Mouse (Mus musculus) midbrain, embryonic 11.5 days (tissue): Measurements from ENCODE around the gene Hist2h2bb. TPM values are rescaled to one million over a fixed set of nuclear protein-coding genes. Genes with fewer than 3 reads are reported as not detected.
"Not testable (repeated sequence)": the region's sequence is repeated elsewhere in the genome, so short reads cannot be mapped to it uniquely, and the experiment has no call there.

Experiments
- ATAC-seq: fragments of 200-750 bp; cut with Nextera tagmentation; 2 replicates; pipeline ENCODE4 v1.8.0; 2017; ENCODE audit warnings: moderate TSS enrichment, moderate library complexity; ENCODE audit not compliant: low FRiP score
- DNase-seq: peaks from one replicate; pipeline ENCODE4 v3.0.0; 2015; ENCODE audit warnings: low spot score; ENCODE audit errors: missing footprints
- H3K27ac ChIP-seq: fragments of 300-500 bp; sonication (generic); 2 replicates; pipeline ENCODE4 v1.5.1; 2014; ENCODE audit warnings: low read depth, low read length
- H3K27me3 ChIP-seq: fragments of 300-500 bp; sonication (generic); 2 replicates; pipeline ENCODE4 v1.6.1; 2014; ENCODE audit warnings: mild to moderate bottlenecking, low read length, moderate library complexity, mixed read lengths; ENCODE audit not compliant: control insufficient read depth, insufficient read depth
- H3K36me3 ChIP-seq: fragments of 300-500 bp; sonication (generic); 2 replicates; pipeline ENCODE4 v1.6.1; 2014; ENCODE audit warnings: mild to moderate bottlenecking, low read length, moderate library complexity, mixed read lengths; ENCODE audit not compliant: control insufficient read depth, insufficient read depth
- H3K4me1 ChIP-seq: fragments of 300-500 bp; sonication (generic); 2 replicates; pipeline ENCODE4 v1.6.1; 2014; ENCODE audit warnings: low read length; ENCODE audit not compliant: control insufficient read depth, insufficient read depth
- H3K4me2 ChIP-seq: fragments of 300-500 bp; sonication (generic); 2 replicates; pipeline ENCODE4 v1.6.1; 2014; ENCODE audit warnings: mild to moderate bottlenecking, moderate library complexity
- H3K4me3 ChIP-seq: fragments of 300-500 bp; sonication (generic); 2 replicates; pipeline ENCODE4 v1.5.1; 2014; ENCODE audit warnings: low read depth, low read length
- H3K9ac ChIP-seq: fragments of 300-500 bp; sonication (generic); 2 replicates; pipeline ENCODE4 v1.6.1; 2014; ENCODE audit warnings: low read length
- H3K9me3 ChIP-seq: fragments of 300-500 bp; sonication (generic); 2 replicates; pipeline ENCODE4 v1.6.1; 2016; ENCODE audit warnings: low read length; ENCODE audit not compliant: control insufficient read depth
- WGBS: fragments of 180-500 bp; shearing (Covaris S2); extraction: QIAGEN DNeasy Blood & Tissue Kit; methylation state at CpG from one replicate; pipeline ENCODE4 v1.1.7; 2014; 5-methylcytosine and 5-hydroxymethylcytosine counted together
- polyA plus RNA-seq: library from polyadenylated mRNA; unstranded; fragments of >200 nt; fragmentation: Nextera tagmentation; extraction: Ambion mirVana; gene quantifications from 2 replicates; pipeline ENCODE4 v1.2.1, GENCODE M21; 2014

The Hist2h2bb gene
- polyA plus RNA-seq, 1 experiment from 2014 or later = 26.8 TPM

GRCm38 (mm10) chr3:96268051-96268775, 1.3 kb upstream of the Hist2h2bb start, which contains the start of gene Hist2h3b:
Gene Hist2h3b, plus strand, starts transcription at chr3:96268654.
- Histone ChIP-seq H3K27me3 (no peaks in the 10 kb centered on the region), H3K9ac (peak within 1 kb of the TSS; percentile 81), H3K9me3 (no peaks in the 10 kb centered on the region), H3K4me1 (peaks cover 16% of the 10 kb centered on the region), H3K27ac (peak within 1 kb of the TSS; percentile 97), H3K36me3 (no peaks in the 10 kb centered on the region), H3K4me2 (peak within 1 kb of the TSS; percentile 82), H3K4me3 (peak within 1 kb of the TSS; percentile 40)
- WGBS = 26% methylated on average over 28 of the region's 30 CpGs
- ATAC-seq (peak; percentile 62), DNase-seq (peak; percentile 97)

GRCm38 (mm10) chr3:96268776-96269378, 675 bp upstream of the Hist2h2bb start:
- WGBS = 0% methylated on average over 12 of the region's 44 CpGs
- not testable (repeated sequence) for H3K36me3 ChIP-seq, H3K9me3 ChIP-seq, H3K27me3 ChIP-seq
- Histone ChIP-seq H3K4me3 (peak overlapping the region; percentile 40), H3K27ac (peak overlapping the region; percentile 97), H3K9ac (peak overlapping the region; percentile 81), H3K4me1 (peaks cover 14% of the 10 kb centered on the region), H3K4me2 (peak overlapping the region; percentile 82)
- DNase-seq (peak; percentile 97), ATAC-seq (peak; percentile 62)

- no peak for DNase-seq
- Histone ChIP-seq H3K9me3 (no peaks in the 10 kb centered on the region), H3K36me3 (no peaks in the 10 kb centered on the region), H3K9ac (no peak overlapping the region), H3K4me3 (no peak overlapping the region), H3K27ac (no peak overlapping the region), H3K4me1 (peaks cover 2% of the 10 kb centered on the region), H3K27me3 (no peaks in the 10 kb centered on the region), H3K4me2 (no peak overlapping the region)
- WGBS = 91% methylated on average over 17 of the region's 17 CpGs
- no peak for ATAC-seq
These were observed 4.3 kb downstream of the Hist2h2bb start for GRCm38 (mm10) chr3:96273591-96274465.

GRCm38 (mm10) chr3:96277428-96277799, 7.9 kb downstream of the Hist2h2bb start:
- peak overlapping the region; percentile 36 for H3K4me3 ChIP-seq
- ATAC-seq (no peak), DNase-seq (no peak)
- peaks cover 2% of the 10 kb centered on the region for H3K4me1 ChIP-seq
- H3K9ac ChIP-seq = peak overlapping the region; percentile 61; the same call in 1 of the 2 replicates
- no peak overlapping the region for H3K27ac ChIP-seq
- H3K9me3 ChIP-seq = no peaks in the 10 kb centered on the region
- H3K27me3 ChIP-seq = no peaks in the 10 kb centered on the region; the same call in 1 of the 2 replicates
- 15% methylated on average over 8 of the region's 8 CpGs for WGBS
- H3K4me2 ChIP-seq = peak overlapping the region; percentile 68
- no peaks in the 10 kb centered on the region for H3K36me3 ChIP-seq

GRCm38 (mm10) chr3:96277800-96278624, 8.5 kb downstream of the Hist2h2bb start:
- under 1% methylated on average over 49 of the region's 49 CpGs for WGBS
- no peaks in the 10 kb centered on the region; the same call in 1 of the 2 replicates for H3K27me3 ChIP-seq
- peak; percentile 96 for ATAC-seq
- peak overlapping the region; percentile 68 for H3K4me2 ChIP-seq
- DNase-seq = peak; percentile 99
- H3K4me3 ChIP-seq = peak overlapping the region; percentile 36
- H3K27ac ChIP-seq = peak overlapping the region; percentile 63
- peaks cover 2% of the 10 kb centered on the region for H3K4me1 ChIP-seq
- H3K36me3 ChIP-seq = no peaks in the 10 kb centered on the region
- H3K9me3 ChIP-seq = no peaks in the 10 kb centered on the region
- H3K9ac ChIP-seq = peak overlapping the region; percentile 63

DNA sequence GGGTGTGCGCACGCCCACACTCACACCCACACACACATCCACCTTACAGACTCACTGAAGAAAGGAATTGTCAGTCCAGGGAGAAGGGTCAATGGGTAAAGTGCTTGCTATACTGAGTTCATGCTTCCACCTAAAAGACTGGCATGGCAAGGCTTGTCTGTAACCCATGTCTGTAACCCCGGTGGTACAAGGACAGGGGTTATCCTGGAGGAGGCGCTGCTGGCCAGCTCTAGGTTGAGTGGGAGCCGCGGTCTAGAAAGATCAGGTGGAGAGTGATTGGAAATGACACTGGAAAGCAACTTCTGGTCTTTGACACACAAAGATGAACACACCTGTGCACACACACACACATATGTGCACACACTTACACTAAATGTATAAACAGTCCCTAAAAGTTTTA, 11.1 kb downstream of the Hist2h2bb start:
- WGBS = 62% methylated on average over 6 of the region's 6 CpGs
- no peak for ATAC-seq
- Histone ChIP-seq H3K27ac (no peak overlapping the region), H3K36me3 (no peaks in the 10 kb centered on the region), H3K9ac (no peak overlapping the region), H3K4me1 (peaks cover 6% of the 10 kb centered on the region), H3K4me3 (no peak overlapping the region), H3K27me3 (peaks cover 4% of the 10 kb centered on the region; the same call in 1 of the 2 replicates), H3K9me3 (no peaks in the 10 kb centered on the region), H3K4me2 (no peak overlapping the region)
- no peak for DNase-seq

DNA sequence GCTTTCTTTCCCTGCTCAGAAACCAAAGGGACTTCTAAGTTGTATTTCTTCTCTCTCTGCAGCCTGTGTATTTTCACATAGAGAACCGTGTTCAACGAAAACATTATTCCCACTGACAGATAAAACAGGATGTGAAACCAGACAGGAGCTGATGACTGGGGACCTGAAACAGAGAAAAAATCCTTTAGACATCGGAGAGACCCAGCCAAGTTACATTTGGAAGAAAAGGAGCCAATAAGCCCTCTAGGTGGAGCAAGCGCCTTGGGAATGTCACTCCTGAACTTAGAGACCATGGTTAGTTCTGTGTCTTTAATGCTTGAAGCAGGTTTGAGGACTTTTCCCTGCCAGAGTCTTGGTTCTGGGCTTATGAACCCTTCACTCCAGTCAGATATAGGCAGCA, 14.9 kb downstream of the Hist2h2bb start:
- Histone ChIP-seq H3K9me3 (no peaks in the 10 kb centered on the region), H3K4me1 (peaks cover 4% of the 10 kb centered on the region; the same call in 1 of the 2 replicates), H3K9ac (no peak overlapping the region), H3K36me3 (no peaks in the 10 kb centered on the region), H3K4me3 (no peak overlapping the region), H3K4me2 (no peak overlapping the region), H3K27ac (no peak overlapping the region), H3K27me3 (peaks cover 4% of the 10 kb centered on the region; the same call in 1 of the 2 replicates)
- no peak for ATAC-seq
- DNase-seq = peak; percentile 87
- WGBS = 21% methylated on average over 4 of the region's 4 CpGs

- not testable (repeated sequence) for H3K9ac ChIP-seq, ATAC-seq, H3K9me3 ChIP-seq, H3K27ac ChIP-seq, H3K4me3 ChIP-seq, H3K27me3 ChIP-seq, H3K4me1 ChIP-seq, H3K4me2 ChIP-seq, H3K36me3 ChIP-seq, DNase-seq
- 88% methylated on average over 11 of the region's 11 CpGs for WGBS
These were observed 17.8 kb downstream of the Hist2h2bb start for GRCm38 (mm10) chr3:96287334-96287733.
